Mouse (Mus musculus) myocyte (in vitro differentiated cells): ENCODE measurements around the gene Gzmk. TPM values are rescaled to one million over a fixed set of nuclear protein-coding genes. Genes with fewer than 3 reads are reported as not detected.

Experiments used
- H3K27me3 ChIP-seq: one replicate; pipeline ENCODE4 v1.6.1; 2011; ENCODE audit not compliant: control insufficient read depth, insufficient read depth, insufficient read length
- H3K36me3 ChIP-seq: one replicate; pipeline ENCODE4 v1.6.1; 2011; ENCODE audit not compliant: control insufficient read depth, insufficient read depth
- H3K4me2 ChIP-seq: one replicate; pipeline ENCODE4 v1.6.1; 2011; ENCODE audit warnings: low read depth, control low read depth
- H3K4me3 ChIP-seq: one replicate; pipeline ENCODE4 v1.5.1; 2011; ENCODE audit warnings: mild to moderate bottlenecking, control low read depth, moderate library complexity
- H3K79me2 ChIP-seq: one replicate; pipeline ENCODE4 v1.6.1; 2011; ENCODE audit not compliant: control insufficient read depth, insufficient read depth
- H3ac ChIP-seq: one replicate; pipeline ENCODE4 v1.6.1; 2011; ENCODE audit not compliant: control insufficient read depth, insufficient read length
- CEBPB ChIP-seq: IDR thresholded peaks from 2 replicates; pipeline ENCODE4 v1.6.1; 2011; ENCODE audit warnings: mild to moderate bottlenecking, moderate library complexity; ENCODE audit not compliant: poor library complexity, insufficient read depth, severe bottlenecking
- E2F4 ChIP-seq: IDR thresholded peaks from one replicate; pipeline ENCODE4 v1.6.1; 2011; ENCODE audit warnings: mild to moderate bottlenecking, control low read depth, moderate library complexity; ENCODE audit not compliant: insufficient read depth
- MAX ChIP-seq: IDR thresholded peaks from one replicate; pipeline ENCODE4 v1.6.1; 2011; ENCODE audit warnings: low read depth, mild to moderate bottlenecking, control low read depth
- MYOD1 ChIP-seq, 3 experiments: IDR thresholded peaks; one replicate each; pipeline ENCODE4 v1.6.1; 2011; ENCODE audit warnings: control low read depth in 2 of 3, low read depth in 2 of 3, mild to moderate bottlenecking in 2 of 3, moderate library complexity in 1 of 3; ENCODE audit not compliant: insufficient read length in 2 of 3, control insufficient read depth in 1 of 3
- MYOG ChIP-seq, 3 experiments: IDR thresholded peaks; one replicate each; pipeline ENCODE4 v1.6.1; 2011; ENCODE audit warnings: control low read depth in 2 of 3, low read depth in 2 of 3, mild to moderate bottlenecking in 2 of 3; ENCODE audit not compliant: insufficient read length in 2 of 3, control insufficient read depth in 1 of 3, insufficient read depth in 1 of 3
- POLR2A ChIP-seq: IDR thresholded peaks from one replicate; pipeline ENCODE4 v1.6.1; 2011; ENCODE audit warnings: low read depth, mild to moderate bottlenecking, control low read depth, moderate library complexity; ENCODE audit not compliant: insufficient read length
- POLR2AphosphoS2 ChIP-seq: IDR thresholded peaks from one replicate; pipeline ENCODE4 v1.6.1; 2011; ENCODE audit warnings: low read depth, control low read depth; ENCODE audit not compliant: insufficient read length
- REST ChIP-seq: IDR thresholded peaks from one replicate; pipeline ENCODE4 v1.6.1; 2011; ENCODE audit warnings: mild to moderate bottlenecking, control low read depth, moderate library complexity; ENCODE audit not compliant: insufficient read depth, insufficient read length
- SRF ChIP-seq: IDR thresholded peaks from one replicate; pipeline ENCODE4 v1.6.1; 2011; ENCODE audit warnings: low read depth; ENCODE audit not compliant: control insufficient read depth, insufficient read length
- TCF12 ChIP-seq: IDR thresholded peaks from one replicate; pipeline ENCODE4 v1.6.1; 2011; ENCODE audit warnings: mild to moderate bottlenecking, control low read depth; ENCODE audit not compliant: poor library complexity, insufficient read depth, severe bottlenecking
- TCF3 ChIP-seq: IDR thresholded peaks from one replicate; pipeline ENCODE4 v1.6.1; 2011; ENCODE audit warnings: low read depth, control low read depth; ENCODE audit not compliant: insufficient read length
- USF1 ChIP-seq: IDR thresholded peaks from one replicate; pipeline ENCODE4 v1.6.1; 2011; ENCODE audit warnings: low read depth, mild to moderate bottlenecking, control low read depth, moderate library complexity
- polyA plus RNA-seq: library from polyadenylated mRNA; unstranded; fragments of >200 nt; fragmentation: generic; extraction: Trizol; gene quantifications from one replicate; pipeline ENCODE4 v1.2.1, GENCODE M21; 2012; ENCODE audit warnings: missing spikeins

The Gzmk gene
- polyA plus RNA-seq, 1 experiment: not detected

DNA sequence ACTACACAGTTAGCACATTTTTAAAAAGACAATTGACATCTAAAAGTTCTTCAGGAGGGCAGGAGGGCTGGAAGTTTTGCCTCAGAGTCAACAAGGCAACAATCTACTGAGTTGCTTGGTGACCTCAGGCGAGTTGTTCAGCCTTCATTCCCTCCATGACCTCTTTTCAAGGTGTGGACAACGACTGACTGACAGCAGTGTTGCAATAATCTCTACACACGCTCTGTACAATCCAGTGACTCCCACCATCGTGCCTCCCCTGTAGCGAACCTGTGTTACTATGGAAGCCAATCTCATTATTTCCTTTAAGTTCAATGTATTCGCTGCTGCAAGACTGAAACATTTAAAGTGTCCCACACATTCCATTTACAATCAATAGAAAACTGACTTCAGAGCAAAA, 3.9 kb downstream of the Gzmk start:
- TF ChIP-seq REST: no peak
- no peak for TF ChIP-seq POLR2AphosphoS2
- TF ChIP-seq CEBPB: no peak
- TF ChIP-seq MYOG (IDR thresholded peaks at IDR 0.05; ENCODE audit: control insufficient read depth in 1 of 3, insufficient read depth in 1 of 3, insufficient read length in 2 of 3, low read depth in 2 of 3): no peak
- TF ChIP-seq USF1: no peak
- no peak for TF ChIP-seq TCF3
- TF ChIP-seq MYOD1 (IDR thresholded peaks at IDR 0.05; ENCODE audit: control insufficient read depth in 1 of 3, insufficient read length in 2 of 3, low read depth in 2 of 3): no peak
- no peak for TF ChIP-seq MAX
- TF ChIP-seq POLR2A: no peak
- TF ChIP-seq SRF: no peak
- TF ChIP-seq TCF12: no peak
- TF ChIP-seq E2F4: no peak
- Histone ChIP-seq H3K36me3 (no peaks in the 10 kb centered on the region), H3ac (no peak overlapping the region), H3K27me3 (no peaks in the 10 kb centered on the region), H3K4me2 (no peak overlapping the region), H3K79me2 (no peaks in the 10 kb centered on the region), H3K4me3 (no peak overlapping the region)

DNA sequence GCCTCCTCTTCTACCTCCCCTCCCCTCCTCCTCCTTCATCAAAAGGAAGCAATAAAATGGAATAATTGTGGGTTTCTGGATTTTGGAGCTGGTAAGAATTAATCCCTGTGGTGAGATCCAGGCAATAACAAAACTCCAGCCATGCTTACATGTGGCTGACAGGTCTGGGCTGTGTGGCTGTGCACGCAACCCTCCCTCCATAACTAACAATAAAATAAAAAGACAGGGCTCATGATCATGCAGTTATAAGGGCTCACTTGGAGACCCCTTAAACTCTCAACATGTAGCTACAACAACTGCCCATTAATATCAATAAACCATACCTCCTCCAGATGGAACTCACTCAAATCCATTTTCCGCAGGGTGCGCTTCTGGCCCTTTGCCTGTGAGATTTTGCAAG, 11.8 kb downstream of the Gzmk start:
- Histone ChIP-seq H3ac (no peak overlapping the region), H3K27me3 (no peaks in the 10 kb centered on the region), H3K4me3 (no peak overlapping the region), H3K36me3 (no peaks in the 10 kb centered on the region), H3K4me2 (no peak overlapping the region), H3K79me2 (no peaks in the 10 kb centered on the region)
- TF ChIP-seq USF1 (no peak), E2F4 (no peak), MYOD1 (IDR thresholded peaks at IDR 0.05; ENCODE audit: control insufficient read depth in 1 of 3, insufficient read length in 2 of 3, low read depth in 2 of 3) (no peak), TCF12 (no peak), TCF3 (no peak), CEBPB (no peak), SRF (no peak), POLR2A (no peak), MAX (no peak), POLR2AphosphoS2 (no peak), REST (no peak), MYOG (IDR thresholded peaks at IDR 0.05; ENCODE audit: control insufficient read depth in 1 of 3, insufficient read depth in 1 of 3, insufficient read length in 2 of 3, low read depth in 2 of 3) (no peak)

DNA sequence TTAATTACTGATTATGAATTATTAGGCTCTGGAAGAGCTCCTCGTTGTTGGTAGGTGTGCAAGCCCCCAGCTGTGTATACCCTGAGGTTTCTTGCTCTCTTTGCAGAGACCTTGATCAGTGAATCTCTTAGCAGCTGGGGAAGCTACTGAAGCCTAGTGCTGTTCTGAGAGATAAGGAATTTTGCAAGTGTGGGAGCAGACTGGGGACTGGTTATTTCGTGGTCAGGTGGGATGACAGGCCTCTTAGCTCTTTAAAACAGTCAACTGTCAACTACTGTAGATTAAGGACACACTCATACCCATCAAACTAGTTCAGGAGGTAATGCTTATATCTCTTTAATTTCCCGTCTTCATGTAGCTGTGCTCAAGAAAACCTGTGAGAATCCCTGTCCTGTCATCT, 13.3 kb downstream of the Gzmk start:
- no peak for TF ChIP-seq TCF12
- TF ChIP-seq SRF: no peak
- TF ChIP-seq POLR2AphosphoS2: no peak
- TF ChIP-seq MYOD1 (IDR thresholded peaks at IDR 0.05; ENCODE audit: control insufficient read depth in 1 of 3, insufficient read length in 2 of 3, low read depth in 2 of 3): no peak
- TF ChIP-seq TCF3: no peak
- no peak for TF ChIP-seq E2F4
- no peak for TF ChIP-seq CEBPB
- no peak for TF ChIP-seq MYOG (IDR thresholded peaks at IDR 0.05; ENCODE audit: control insufficient read depth in 1 of 3, insufficient read depth in 1 of 3, insufficient read length in 2 of 3, low read depth in 2 of 3)
- no peak for TF ChIP-seq REST
- TF ChIP-seq POLR2A: no peak
- TF ChIP-seq MAX: no peak
- TF ChIP-seq USF1: no peak
- no peaks in the 10 kb centered on the region for H3K36me3 ChIP-seq
- no peak overlapping the region for H3ac ChIP-seq
- H3K4me2 ChIP-seq: no peak overlapping the region
- no peak overlapping the region for H3K4me3 ChIP-seq
- no peaks in the 10 kb centered on the region for H3K27me3 ChIP-seq
- no peaks in the 10 kb centered on the region for H3K79me2 ChIP-seq

DNA sequence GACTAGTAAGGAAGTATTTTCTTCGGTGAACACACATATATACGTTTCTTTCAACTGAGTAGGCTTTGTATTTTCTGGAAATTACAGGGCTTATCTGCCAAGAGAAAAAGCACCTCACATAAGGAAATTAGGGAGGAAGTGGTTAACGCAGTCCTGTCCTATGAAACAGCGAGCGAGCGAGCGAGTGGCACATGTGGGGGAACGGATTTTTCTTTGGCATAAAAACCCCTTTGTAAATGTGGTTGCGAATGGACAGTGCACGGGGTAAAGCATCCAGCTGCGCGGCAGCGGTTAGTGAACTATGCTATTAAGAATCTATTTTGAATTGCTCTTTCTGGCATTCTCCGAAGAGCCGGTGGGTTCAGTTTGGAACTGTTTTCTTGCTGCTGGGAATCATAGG, 14.4 kb downstream of the Gzmk start:
- H3K4me3 ChIP-seq: no peak overlapping the region
- H3K4me2 ChIP-seq: no peak overlapping the region
- no peaks in the 10 kb centered on the region for H3K79me2 ChIP-seq
- no peak overlapping the region for H3ac ChIP-seq
- H3K27me3 ChIP-seq: no peaks in the 10 kb centered on the region
- H3K36me3 ChIP-seq: no peaks in the 10 kb centered on the region
- TF ChIP-seq MAX (no peak), MYOD1 (IDR thresholded peaks at IDR 0.05; ENCODE audit: control insufficient read depth in 1 of 3, insufficient read length in 2 of 3, low read depth in 2 of 3) (no peak), TCF12 (no peak), CEBPB (no peak), TCF3 (no peak), POLR2AphosphoS2 (no peak), REST (no peak), POLR2A (no peak), SRF (no peak), E2F4 (no peak), MYOG (IDR thresholded peaks at IDR 0.05; ENCODE audit: control insufficient read depth in 1 of 3, insufficient read depth in 1 of 3, insufficient read length in 2 of 3, low read depth in 2 of 3) (no peak), USF1 (no peak)
